Mouse (Mus musculus) olfactory bulb, adult 2 months (tissue): ENCODE measurements at regions not wholly inside any gene's neighbourhood (a gene's known extent, or its start where the extent isn't known, plus 50 kb on each side); places are given as distances from the start of the nearest gene placed in this dataset.

ENCODE experiments used
- CTCF ChIP-seq: fragments of 200-500 bp; IDR thresholded peaks from 2 replicates; pipeline ENCODE4 v1.5.1; 2012; ENCODE audit warnings: low read depth, mild to moderate bottlenecking, low read length, moderate library complexity; ENCODE audit not compliant: insufficient read depth
- POLR2A ChIP-seq: fragments of 200-500 bp; IDR thresholded peaks from 2 replicates; pipeline ENCODE4 v1.6.1; 2012; ENCODE audit warnings: mild to moderate bottlenecking, low read depth, low read length, moderate library complexity; ENCODE audit not compliant: insufficient read depth

DNA sequence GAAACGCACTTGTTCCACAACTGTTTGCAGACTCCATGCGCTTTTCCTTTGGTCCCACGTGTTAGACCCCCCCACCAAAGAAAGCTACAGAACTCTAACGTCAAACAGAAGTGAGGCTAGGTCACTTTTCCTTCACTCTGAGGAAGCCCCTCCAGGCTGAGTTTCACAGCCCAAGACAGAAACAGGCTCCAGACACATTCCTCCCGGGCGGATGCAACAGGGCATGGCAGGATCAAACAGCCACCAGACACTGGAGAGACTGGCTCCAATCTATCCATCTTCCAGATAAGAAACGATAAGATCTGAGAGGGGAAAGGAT lies 97.9 kb downstream of the Tmco5 start:
- no peak for TF ChIP-seq POLR2A
- no peak for TF ChIP-seq CTCF
